Mouse (Mus musculus) cerebellum, postnatal 10 days (tissue): ENCODE measurements around the gene Mrpl46.

ENCODE experiments used
- DNase-seq, 2 experiments: peaks; one replicate each; pipeline ENCODE4 v3.0.0; 2021; ENCODE audit warnings: mixed read lengths in 2 of 2

Gene Mrpl46

GRCm38 (mm10) chr7:78767929-78768531, 15.3 kb downstream of the Mrpl46 start:
- no peak for DNase-seq

- DNase-seq, result peak; percentile 97 to 98
Observed at GRCm38 (mm10) chr7:78766019-78766683, 17.2 kb downstream of the Mrpl46 start.

GRCm38 (mm10) chr7:78765215-78765631, 18.1 kb downstream of the Mrpl46 start:
- peak; percentile 85 to 94 for DNase-seq

- peak; percentile 53 to 64 for DNase-seq
Observed at GRCm38 (mm10) chr7:78763801-78764200, 19.5 kb downstream of the Mrpl46 start.

GRCm38 (mm10) chr7:78754458-78755000, 28.8 kb downstream of the Mrpl46 start:
- DNase-seq, result peak; percentile 20 to 56

- DNase-seq, result no peak
Observed at GRCm38 (mm10) chr7:78753752-78754457, 29.4 kb downstream of the Mrpl46 start.

- no peak for DNase-seq
Observed at GRCm38 (mm10) chr7:78752961-78753360, 30.4 kb downstream of the Mrpl46 start.

- DNase-seq, result no peak
Observed at GRCm38 (mm10) chr7:78743731-78744385, 39.5 kb downstream of the Mrpl46 start.

GRCm38 (mm10) chr7:78739351-78740000, 43.9 kb downstream of the Mrpl46 start:
- DNase-seq, result no peak

- DNase-seq, result no peak
Observed at GRCm38 (mm10) chr7:78737614-78738210, 45.6 kb downstream of the Mrpl46 start, which contains the start of gene Ntrk3. TSS of gene Ntrk3 (minus strand) at chr7:78738012.

- no peak for DNase-seq
Observed at GRCm38 (mm10) chr7:78737196-78737595, 46.1 kb downstream of the Mrpl46 start.

GRCm38 (mm10) chr7:78731391-78731790, 51.9 kb downstream of the Mrpl46 start:
- no peak for DNase-seq
